ENCODE assay signal across 12 mouse cellular contexts in genomic region chr6:142614324-142614723, GRCm38 (mm10). TPM values are rescaled to one million over a fixed set of nuclear protein-coding genes. Genes with fewer than 3 reads are reported as not detected.
A peak's percentile ranks its signal among the peaks of the same experiment; 100 is the strongest.
DNase-seq lines count a peak whose midpoint lies in the region; ATAC-seq and TF ChIP-seq lines count a peak whose summit lies in the region.
"Had no signal": no experiment of that assay in that cellular context is flagged by ENCODE, and none has a peak within 500 bp of the region (broad histone marks: within the 10 kb centered on the region; RNA-seq: fewer than 3 reads in every experiment).

No protein-coding gene starts in this region.

- H3K27me3 ChIP-seq in hindbrain, postnatal 0 days (ENCODE audit: insufficient read depth, low read length) = no peaks in the 10 kb centered on the region
- no peaks in the 10 kb centered on the region for H3K27me3 ChIP-seq in hindbrain, embryonic 10.5 days (ENCODE audit: insufficient read depth, poor library complexity, severe bottlenecking)
- H3K27me3 ChIP-seq in lung, embryonic 14.5 days (ENCODE audit: insufficient read depth, low read length) = no peaks in the 10 kb centered on the region
- H3K27me3 ChIP-seq: embryonic facial prominence, embryonic 13.5 days; liver, embryonic 15.5 days; stomach, embryonic 15.5 days had no signal

- H3K9ac ChIP-seq in hindbrain, postnatal 0 days (replicated peaks; ENCODE audit: low read length) = no peak overlapping the region
- no peak overlapping the region for H3K9ac ChIP-seq in lung, embryonic 14.5 days
- H3K9ac ChIP-seq: embryonic facial prominence, embryonic 13.5 days; liver, embryonic 15.5 days; stomach, embryonic 15.5 days had no signal

- no peaks in the 10 kb centered on the region for H3K9me3 ChIP-seq in hindbrain, postnatal 0 days (ENCODE audit: low read length)
- no peaks in the 10 kb centered on the region for H3K9me3 ChIP-seq in hindbrain, embryonic 10.5 days
- no peaks in the 10 kb centered on the region for H3K9me3 ChIP-seq in lung, embryonic 14.5 days (ENCODE audit: low read depth, low read length)
- H3K9me3 ChIP-seq: embryonic facial prominence, embryonic 13.5 days; liver, embryonic 15.5 days; stomach, embryonic 15.5 days had no signal

- peak overlapping the region; percentile 32; the same call in 1 of the 2 replicates for H3K27ac ChIP-seq in hindbrain, postnatal 0 days
- H3K27ac ChIP-seq in hindbrain, embryonic 10.5 days = no peak overlapping the region
- H3K27ac ChIP-seq in lung, embryonic 14.5 days (ENCODE audit: low read depth) = no peak overlapping the region
- H3K27ac ChIP-seq: embryonic facial prominence, embryonic 13.5 days; liver, embryonic 15.5 days; stomach, embryonic 15.5 days had no signal

- no peak for TF ChIP-seq CTCF in hindbrain, postnatal 0 days (IDR thresholded peaks at IDR 0.05; ENCODE audit: low read depth)
- TF ChIP-seq CTCF in lung, embryonic 14.5 days (IDR thresholded peaks at IDR 0.05; ENCODE audit: low read depth) = no peak

- H3K4me2 ChIP-seq in hindbrain, postnatal 0 days (ENCODE audit: low read depth, low read length) = no peak overlapping the region
- H3K4me2 ChIP-seq in lung, embryonic 14.5 days = no peak overlapping the region
- H3K4me2 ChIP-seq: embryonic facial prominence, embryonic 13.5 days; liver, embryonic 15.5 days; stomach, embryonic 15.5 days had no signal

- DNase-seq in adrenal gland, postnatal 10 days = peak; percentile 12
- DNase-seq in adrenal gland, adult 18-20 months (ENCODE audit: low spot score in 2 of 2) = no peak
- peak; percentile 60 for DNase-seq in hindbrain, postnatal 0 days (ENCODE audit: low spot score)
- DNase-seq in hindbrain, embryonic 10.5 days (ENCODE audit: low spot score) = no peak
- peak; percentile 60 to 73 for DNase-seq in cerebellum, postnatal 10 days
- DNase-seq in lung, embryonic 14.5 days = peak; percentile 80
- DNase-seq in embryo, embryonic 11 days = no peak

- H3K4me3 ChIP-seq in hindbrain, postnatal 0 days (ENCODE audit: low read length) = no peak overlapping the region
- H3K4me3 ChIP-seq in hindbrain, embryonic 10.5 days = no peak overlapping the region
- no peak overlapping the region for H3K4me3 ChIP-seq in lung, embryonic 14.5 days (ENCODE audit: low read depth, low read length)
- H3K4me3 ChIP-seq: embryonic facial prominence, embryonic 13.5 days; liver, embryonic 15.5 days; myocyte; stomach, embryonic 15.5 days had no signal

- ATAC-seq in hindbrain, postnatal 0 days = peak; percentile 62
- ATAC-seq in lung, embryonic 14.5 days (ENCODE audit: insufficient read depth) = peak; percentile 45; the same call in 1 of the 2 replicates
- no peak for ATAC-seq in megakaryocyte, adult 5-6 weeks (ENCODE audit: poor library complexity, severe bottlenecking)

- 50% methylated on average over 10 of the region's 10 CpGs for WGBS in hindbrain, postnatal 0 days
- WGBS in hindbrain, embryonic 10.5 days = 83% methylated on average over 10 of the region's 10 CpGs
- WGBS in lung, embryonic 14.5 days = 38% methylated on average over 10 of the region's 10 CpGs

- H3K4me1 ChIP-seq in hindbrain, postnatal 0 days (ENCODE audit: insufficient read depth, low read length) = no peaks in the 10 kb centered on the region
- H3K4me1 ChIP-seq in hindbrain, embryonic 10.5 days (replicated peaks) = no peaks in the 10 kb centered on the region
- no peaks in the 10 kb centered on the region; the same call in 1 of the 2 replicates for H3K4me1 ChIP-seq in lung, embryonic 14.5 days (ENCODE audit: insufficient read depth)
- H3K4me1 ChIP-seq: liver, embryonic 15.5 days; stomach, embryonic 15.5 days had no signal

- H3K36me3 ChIP-seq in hindbrain, postnatal 0 days (ENCODE audit: insufficient read depth, low read length) = no peaks in the 10 kb centered on the region
- no peaks in the 10 kb centered on the region for H3K36me3 ChIP-seq in hindbrain, embryonic 10.5 days
- no peaks in the 10 kb centered on the region for H3K36me3 ChIP-seq in lung, embryonic 14.5 days (ENCODE audit: insufficient read depth)
- H3K36me3 ChIP-seq: embryonic facial prominence, embryonic 13.5 days; liver, embryonic 15.5 days; stomach, embryonic 15.5 days had no signal

RNA-seq across cellular contexts. Expression of gene Kcnj8, which starts 42.9 kb away (rescaled TPM):
- total RNA-seq in adrenal gland, postnatal 10 days (2021) = 10 to 100 TPM; 22.2 to 23.9 TPM
- total RNA-seq in adrenal gland, adult 18-20 months (2021) = 10 to 100 TPM in 1 of 2 experiments, 1 to 10 TPM in 1; 6.4 to 10.9 TPM
- total RNA-seq in hindbrain, postnatal 0 days (2014; rRNA removed) = 10.1 and 13.7 TPM in 2 replicates
- 7.7 and 8.8 TPM in 2 replicates for polyA plus RNA-seq in hindbrain, postnatal 0 days (2015; fragmentation: Nextera tagmentation; extraction: Ambion mirVana)
- polyA plus RNA-seq in hindbrain, embryonic 10.5 days (2016; fragmentation: Nextera tagmentation; extraction: Ambion mirVana) = 0.70 and 2.4 TPM in 2 replicates
- 13.6 and 16.3 TPM in 2 replicates for polyA plus RNA-seq in lung, embryonic 14.5 days (2014; fragmentation: Nextera tagmentation; extraction: Ambion mirVana)
- total RNA-seq in megakaryocyte, adult 5-6 weeks (2015) = 0.36 TPM in 1 of 2 replicates, not detected in the other
- 0.12 and 0.40 TPM in 2 replicates for total RNA-seq in megakaryocyte, adult 5-6 weeks (2017)

Comparison
In these comparisons a context has a peak if more than half of its experiments do, and no peak if none do; other contexts are left out.
1. DNase-seq: peak in adrenal gland, postnatal 10 days (single experiment), hindbrain, postnatal 0 days (single experiment), cerebellum, postnatal 10 days (2 of 2) and lung, embryonic 14.5 days (single experiment); none in adrenal gland, adult 18-20 months (0 of 2), hindbrain, embryonic 10.5 days (single experiment) and embryo, embryonic 11 days (single experiment).